ENCODE assay signal across 19 mouse cellular contexts in genomic region chr5:150962756-150963155, GRCm38 (mm10). TPM values are rescaled to one million over a fixed set of nuclear protein-coding genes. Genes with fewer than 3 reads are reported as not detected.
DNase-seq lines count a peak whose midpoint lies in the region.
"Had no signal": no experiment of that assay in that cellular context is flagged by ENCODE, and none has a peak within 500 bp of the region (broad histone marks: within the 10 kb centered on the region; RNA-seq: fewer than 3 reads in every experiment).

No protein-coding gene starts in this region.

- intact Hi-C loops in heart, postnatal 36 days (cut with DNase I) = no loop called here

- DNase-seq in heart, adult 11 months = peak; percentile 9
- no peak for DNase-seq in heart, postnatal 36 days
- peak; percentile 29 for DNase-seq in Muller cell, postnatal 12 days (ENCODE audit: inconsistent ontology term)
- peak; percentile 16 for DNase-seq in ZHBTc4 (ENCODE audit: low read depth, low spot score)
- no peak for DNase-seq in urinary bladder, postnatal 36 days (ENCODE audit: low spot score in 2 of 2)
- DNase-seq in ovary, postnatal 14 days (ENCODE audit: low spot score) = no peak
- DNase-seq: adrenal gland, adult 2 months; adrenal gland, postnatal 10 days; adrenal gland, postnatal 25 days; B cell, adult 2 months; cerebellum, adult 11 months; cerebellum, adult 18-20 months; cerebellum, adult 8-10 months; cerebellum, adult 9-11 months; cerebellum, postnatal 14 days; cerebellum, postnatal 36 days; embryo, embryonic 11 days had no signal

RNA-seq across cellular contexts. Expression of gene Kl, which starts 10.3 kb away (rescaled TPM):
- total RNA-seq in heart, postnatal 36 days (2021) = under 1 TPM; 0.11 to 0.14 TPM
- total RNA-seq: CH12.LX; common myeloid progenitor, adult 5-6 weeks had no signal

Comparison
In these comparisons a context has a peak if more than half of its experiments do, and no peak if none do; other contexts are left out.
1. DNase-seq: peak in heart, adult 11 months (single experiment), Muller cell, postnatal 12 days (single experiment) and ZHBTc4 (single experiment); none in heart, postnatal 36 days (0 of 2), urinary bladder, postnatal 36 days (0 of 2) and ovary, postnatal 14 days (single experiment).